Mouse (Mus musculus) erythroblast, adult 5-6 weeks (primary cell): Measurements from ENCODE around the gene Fam129b. TPM values are rescaled to one million over a fixed set of nuclear protein-coding genes. Genes with fewer than 3 reads are reported as not detected.

Experiments
- ATAC-seq: replicated peaks from 2 replicates; pipeline ENCODE4 v1.8.0; 2016; ENCODE audit warnings: moderate number of reproducible peaks, mild to moderate bottlenecking, moderate TSS enrichment, inconsistent platforms; ENCODE audit not compliant: poor library complexity, low FRiP score, severe bottlenecking
- total RNA-seq, 2 experiments: library from RNA; stranded (forward) in 1 of 2; stranded (reverse) in 1 of 2; fragments of 150-400 nt in 1 of 2; fragments of 200-764, 138-1000 nt in 1 of 2; gene quantifications; 2 replicates each; pipeline versions ENCODE4 v1.2.3 to v1.2.4; 2015 to 2017; ENCODE audit warnings: low replicate concordance in 2 of 2

Gene Fam129b
- total RNA-seq, 2 experiments from 2014 or later, result 5.6 to 5.8 TPM

DNA sequence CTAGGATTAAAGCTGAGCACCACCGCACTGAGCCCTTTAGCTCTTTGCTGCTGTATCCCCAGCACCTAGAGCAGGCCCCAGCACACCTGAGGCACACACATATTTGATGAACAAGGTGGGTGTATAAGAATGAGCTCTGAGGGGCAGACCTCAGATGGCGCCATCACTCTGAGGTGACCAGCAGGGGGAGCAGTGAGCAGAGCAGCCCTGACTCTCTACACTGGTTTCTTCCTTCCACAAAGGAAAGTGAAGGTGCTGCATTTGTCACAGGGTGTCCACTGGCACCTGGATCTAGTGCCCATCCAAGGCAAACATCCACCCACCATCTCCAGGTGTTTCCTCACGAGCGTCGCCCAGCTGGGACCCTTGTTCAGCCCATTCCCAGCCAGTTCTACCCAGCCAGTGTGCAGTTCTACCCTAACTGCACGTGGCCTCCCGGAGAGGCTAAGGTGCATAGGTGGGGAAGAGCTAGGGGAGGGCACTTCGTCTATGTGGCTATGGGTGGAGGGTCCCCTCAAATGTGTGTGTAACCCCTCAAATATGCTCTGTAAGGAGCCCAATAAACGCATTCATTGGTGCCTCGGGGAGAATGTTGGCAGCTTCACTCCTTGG lies 16.8 kb upstream of the Fam129b start:
- ATAC-seq, result peak; percentile 78

DNA sequence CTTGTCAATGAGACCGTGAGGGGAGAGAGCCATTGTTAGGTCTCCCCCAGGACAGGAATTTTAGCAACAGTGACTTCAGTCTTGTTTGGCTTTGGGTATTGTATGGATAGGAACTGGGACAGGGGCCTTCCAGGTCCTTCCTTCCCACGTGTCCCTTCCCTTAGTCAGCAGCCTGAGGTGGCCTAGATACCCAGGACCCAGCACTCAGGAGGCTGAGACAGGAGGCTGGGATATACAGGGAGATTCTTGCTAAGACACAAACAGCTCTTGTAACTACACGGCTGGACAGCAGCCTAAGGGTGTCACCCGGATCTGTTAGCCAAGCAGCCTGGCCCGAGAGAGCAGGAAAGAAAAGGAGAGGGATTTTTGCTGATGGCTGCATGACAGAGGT lies 16.3 kb upstream of the Fam129b start:
- no peak for ATAC-seq

DNA sequence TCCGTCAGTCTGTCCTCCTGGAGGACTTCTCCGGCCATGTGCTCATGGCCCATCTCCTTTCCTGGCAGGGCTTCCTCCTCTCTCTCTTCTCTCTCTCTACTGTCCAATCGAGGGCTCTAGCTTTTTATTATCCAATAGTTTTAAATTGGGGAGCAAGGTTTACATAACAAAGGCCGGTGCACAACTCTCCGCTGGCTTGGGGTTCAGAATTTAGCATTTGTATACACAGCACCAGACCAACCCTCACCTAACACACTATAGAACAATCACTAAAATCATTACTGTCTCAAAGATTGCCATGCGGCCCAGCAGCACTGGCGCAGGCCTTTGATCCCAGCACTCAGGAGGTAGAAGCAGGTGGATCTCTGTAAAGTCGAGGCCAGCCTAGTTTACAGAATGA lies 15.1 kb upstream of the Fam129b start:
- ATAC-seq, result no peak

DNA sequence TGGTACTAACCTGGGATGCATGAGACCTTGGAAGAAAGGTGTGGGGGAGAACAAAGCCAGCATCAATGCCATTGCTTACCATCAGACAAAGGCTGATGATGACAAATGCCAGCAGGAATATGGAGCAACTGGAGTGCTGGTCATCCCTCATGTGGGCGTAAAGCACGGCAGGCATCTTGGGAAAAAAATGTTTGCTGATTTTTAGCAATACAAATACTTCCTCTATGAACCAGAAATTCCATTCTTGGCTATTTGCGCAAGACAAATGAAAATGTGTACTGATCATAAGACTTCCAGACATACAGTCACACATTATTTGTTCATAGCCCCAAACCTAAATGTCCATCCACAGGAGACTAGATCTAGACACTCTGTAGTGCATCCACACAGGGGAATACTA lies 12.6 kb upstream of the Fam129b start:
- no peak for ATAC-seq

DNA sequence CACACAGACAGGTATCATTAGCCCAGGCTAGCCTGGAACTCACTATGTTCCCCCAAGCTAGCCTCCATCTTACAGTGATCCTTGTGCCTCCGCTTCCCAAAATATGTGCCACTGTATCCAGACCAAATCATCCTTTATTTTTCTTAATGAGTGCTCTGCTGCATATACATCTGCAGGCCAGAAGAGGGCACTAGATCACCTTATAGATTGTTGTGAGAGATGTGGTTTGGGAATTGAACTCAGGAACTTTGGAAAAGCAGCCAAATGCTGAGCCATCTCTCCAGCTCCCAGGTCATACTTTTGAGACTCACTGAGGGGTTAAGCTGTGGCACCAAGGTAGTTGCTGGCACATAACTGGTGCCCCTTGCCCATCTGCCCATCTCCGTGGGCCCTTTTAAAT lies 11.2 kb upstream of the Fam129b start:
- no peak for ATAC-seq

DNA sequence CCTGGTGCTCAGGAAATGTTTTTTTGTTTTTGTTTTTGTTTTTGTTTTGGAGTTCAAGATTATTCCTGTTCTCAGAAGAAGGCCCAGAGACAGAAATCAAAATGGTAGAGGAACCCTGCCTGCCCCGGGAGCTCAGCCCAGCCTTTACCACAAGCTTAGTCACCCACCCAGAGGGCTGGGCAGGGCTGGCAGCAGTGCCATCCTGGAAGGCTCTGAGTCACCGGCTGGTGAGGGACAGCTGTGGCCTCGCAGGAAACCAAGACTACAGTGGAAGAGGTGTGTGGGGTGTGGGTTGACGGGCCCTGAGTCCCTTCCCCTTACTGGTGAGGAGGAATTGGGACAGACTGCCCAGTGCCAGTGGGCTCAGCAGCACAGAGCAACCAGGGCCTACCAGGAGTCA lies 8.6 kb upstream of the Fam129b start:
- ATAC-seq, result no peak

DNA sequence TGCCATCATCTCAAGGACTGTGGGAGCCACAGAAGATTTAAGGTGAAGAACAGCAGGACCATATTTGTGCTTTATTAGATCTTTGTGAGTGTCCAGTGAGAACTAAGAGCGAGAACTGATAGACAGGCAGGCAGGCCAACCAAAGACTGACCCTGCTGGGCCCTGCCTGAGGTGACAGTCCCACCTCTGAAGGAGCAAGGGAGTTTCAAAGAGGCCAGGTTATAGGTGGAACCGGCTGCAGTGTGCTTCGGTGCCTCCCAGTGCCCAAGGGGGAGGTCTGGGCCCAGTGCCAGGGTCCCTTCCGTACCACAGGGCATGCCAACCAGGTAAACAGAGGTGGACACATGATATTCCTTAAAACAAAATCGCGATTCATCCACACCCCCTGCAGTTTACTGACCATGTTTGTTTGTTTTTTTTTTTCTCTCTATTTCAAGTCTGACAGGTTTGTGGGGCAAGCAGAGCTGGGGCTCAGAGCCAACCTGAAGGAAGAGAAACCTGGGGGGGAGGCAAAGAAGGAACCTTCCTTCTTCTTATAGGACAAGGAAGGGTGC lies 6.1 kb upstream of the Fam129b start:
- ATAC-seq, result no peak

DNA sequence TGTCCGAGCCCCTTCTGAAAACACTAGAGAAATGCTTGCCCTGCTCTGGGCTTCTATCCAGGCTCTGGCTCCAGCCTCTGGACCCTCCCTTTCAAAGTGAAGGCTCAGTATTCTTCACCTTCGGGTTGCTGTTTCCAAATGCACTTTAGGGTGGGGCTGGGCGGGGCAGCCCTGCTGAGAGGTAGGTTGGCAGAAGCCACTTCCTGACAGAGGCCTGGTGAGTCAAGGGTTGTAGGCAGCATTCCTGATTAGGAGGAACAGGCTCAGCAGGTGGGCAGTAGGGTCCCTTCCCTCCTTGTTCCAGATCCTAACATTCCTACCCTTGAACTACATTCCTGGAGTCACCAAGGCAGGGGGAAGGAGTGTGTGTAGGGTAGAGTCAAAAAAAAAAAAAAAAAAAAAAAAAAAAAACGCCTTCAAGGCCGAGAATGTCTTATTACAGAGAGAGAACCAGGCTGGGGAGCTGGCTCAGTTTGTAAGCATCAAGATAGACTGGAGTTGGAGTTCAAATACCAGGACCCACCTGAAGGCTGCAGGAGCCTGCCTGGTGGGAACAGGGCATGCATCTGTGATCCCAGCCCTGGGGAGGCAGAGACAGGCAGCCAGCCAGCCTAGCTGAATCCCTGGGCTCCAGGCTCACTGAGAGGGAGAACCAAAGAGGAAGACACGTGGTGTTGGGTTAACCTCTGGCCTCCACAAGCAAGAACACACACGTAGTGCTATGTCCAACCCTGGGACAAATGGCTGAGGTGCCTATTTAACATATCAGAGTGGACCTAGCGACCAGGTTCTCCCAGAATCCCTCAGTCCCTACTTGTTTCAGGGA lies 5.4 kb upstream of the Fam129b start:
- ATAC-seq, result no peak

DNA sequence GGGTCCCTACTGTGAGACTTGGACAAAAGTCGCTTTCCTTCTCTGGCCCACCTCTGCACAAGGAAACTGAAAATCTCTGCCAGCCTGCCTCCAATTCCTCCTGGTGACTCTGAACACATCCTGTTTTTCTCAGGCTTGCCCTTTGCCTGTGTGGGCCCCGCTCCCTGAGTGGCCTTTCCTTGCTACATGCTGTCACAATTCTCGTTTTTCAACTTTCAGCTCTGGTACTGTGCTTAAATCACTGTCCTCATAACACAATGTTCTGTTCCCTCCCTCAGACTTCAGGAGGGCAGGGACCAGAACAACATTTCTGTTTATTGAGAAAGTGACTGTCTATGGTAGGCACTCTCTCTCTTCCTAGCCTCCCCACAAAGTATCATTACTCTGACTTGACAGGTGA lies 1.8 kb upstream of the Fam129b start:
- ATAC-seq, result no peak

DNA sequence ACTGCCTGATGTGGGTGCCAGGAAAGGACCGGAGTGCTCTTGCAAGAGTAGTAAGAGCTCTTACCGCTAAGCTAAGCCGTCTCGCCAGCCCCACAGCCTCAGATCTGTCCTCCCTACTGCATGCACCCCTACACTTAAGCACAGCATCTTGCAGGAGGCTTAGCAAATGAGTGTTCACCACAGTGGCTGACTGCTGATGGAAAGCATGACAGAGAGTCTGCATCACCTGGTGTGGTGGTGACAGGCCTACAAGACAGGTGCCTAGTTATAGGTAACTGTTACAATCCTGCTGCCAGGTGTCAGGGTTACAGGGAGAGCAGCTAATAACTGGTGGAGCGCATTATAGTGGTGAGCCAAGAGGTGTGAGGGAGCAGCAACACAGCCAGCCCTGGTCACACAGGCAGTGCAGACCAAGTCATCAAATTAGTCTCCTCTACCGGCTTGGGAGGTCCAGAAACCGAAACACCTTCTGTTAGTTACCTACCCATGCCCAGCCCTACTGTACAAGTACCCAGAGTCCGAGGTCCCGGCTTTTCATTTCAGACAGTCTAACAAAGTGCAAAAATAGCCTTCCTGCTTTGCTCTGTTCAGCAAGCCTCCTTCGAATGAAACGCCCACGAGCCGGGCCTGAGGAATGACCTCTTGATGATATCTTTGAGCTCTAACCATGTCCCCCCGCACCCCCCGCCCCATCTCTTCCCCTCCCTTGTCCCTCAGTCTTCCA lies 801 bp upstream of the Fam129b start:
- no peak for ATAC-seq

DNA sequence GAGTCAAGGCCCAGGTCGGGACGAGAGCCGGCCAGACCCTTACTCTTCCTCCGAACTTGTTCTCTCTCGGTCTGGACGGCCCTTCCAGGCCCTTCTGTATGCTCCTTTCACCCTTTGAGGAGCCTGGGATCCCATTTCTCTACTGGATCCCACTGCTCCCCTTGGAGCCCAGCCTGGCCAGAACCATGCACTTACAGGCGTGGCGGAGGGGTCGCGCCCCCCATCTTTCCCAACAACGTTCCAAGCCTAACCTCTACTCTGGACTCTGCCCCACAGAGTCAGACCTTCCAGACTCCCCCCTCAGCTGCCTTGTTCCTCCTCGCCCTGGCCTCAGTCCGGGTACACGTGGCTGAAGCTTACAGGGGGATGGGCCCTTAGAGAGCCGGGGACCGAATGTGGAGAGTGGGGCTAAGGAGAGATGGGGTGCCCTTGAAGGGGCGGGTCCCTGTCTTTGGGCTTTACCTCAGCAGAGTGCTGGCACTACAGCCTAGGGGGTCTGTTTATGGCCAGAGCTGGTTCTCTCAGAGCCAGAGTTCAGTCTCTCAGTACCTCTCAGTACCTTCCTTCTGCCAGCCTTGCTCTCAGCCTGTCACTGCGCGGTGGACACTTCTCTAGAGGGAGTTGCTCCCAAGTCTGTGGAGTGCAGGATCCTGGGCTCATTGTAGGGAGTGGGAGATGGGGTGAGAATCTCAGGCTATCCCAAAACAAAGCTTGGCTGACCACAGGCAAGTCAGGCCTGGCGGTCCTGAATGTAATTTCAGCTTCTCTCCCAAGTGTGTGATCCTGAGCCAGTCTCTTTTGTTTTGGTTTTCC lies 782 bp downstream of the Fam129b start:
- no peak for ATAC-seq

DNA sequence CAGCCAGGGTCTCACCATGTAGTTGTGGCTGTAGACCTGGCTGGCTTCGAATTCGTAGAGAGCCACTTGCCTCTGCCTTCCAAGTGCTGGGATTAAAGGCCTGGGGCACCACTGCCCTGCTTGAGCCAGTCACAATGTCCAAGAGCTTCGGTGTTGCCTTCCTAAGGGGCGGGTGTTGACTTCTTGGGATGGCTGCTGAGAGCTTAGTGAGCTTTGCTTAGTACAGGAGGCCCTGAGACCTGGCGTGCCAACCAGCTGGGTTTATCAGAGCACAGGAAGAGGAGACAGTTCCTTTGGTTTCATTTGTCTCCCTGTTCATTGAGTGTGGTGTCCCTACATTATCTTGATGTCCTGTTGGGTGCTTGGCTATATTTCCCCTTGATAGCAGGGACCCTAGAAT lies 1.4 kb downstream of the Fam129b start:
- ATAC-seq, result no peak

DNA sequence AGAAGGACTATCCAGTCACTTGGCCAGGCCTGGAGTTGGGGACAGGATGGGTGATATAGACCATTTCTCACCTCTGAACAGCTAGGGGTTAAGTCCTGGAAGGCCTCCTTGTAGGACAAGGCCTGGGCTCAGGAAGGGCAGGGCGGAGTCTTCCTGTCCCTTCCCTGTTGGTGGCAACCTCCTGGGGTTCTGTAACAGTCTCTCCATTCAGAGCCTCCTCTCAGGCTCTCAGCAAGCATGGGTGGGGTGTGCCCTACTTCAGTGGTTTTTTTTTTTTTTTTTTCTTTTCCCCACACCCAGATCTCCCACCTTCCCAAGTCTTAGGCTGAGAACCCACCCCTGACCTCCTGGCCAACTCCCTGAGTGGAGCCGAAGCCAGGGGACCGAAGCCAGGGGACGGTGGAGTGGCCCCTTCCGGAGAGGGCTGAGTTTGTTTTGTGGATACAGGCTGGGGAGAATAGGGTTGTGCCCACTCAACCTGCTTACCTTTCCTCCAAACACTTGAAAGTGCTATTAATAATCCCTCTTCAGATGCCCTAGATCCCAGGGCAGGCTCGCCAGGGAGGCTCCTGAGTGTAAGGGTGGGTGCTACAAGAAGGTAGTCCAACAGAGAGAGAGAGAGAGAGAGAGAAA lies 2.0 kb downstream of the Fam129b start:
- ATAC-seq, result no peak

DNA sequence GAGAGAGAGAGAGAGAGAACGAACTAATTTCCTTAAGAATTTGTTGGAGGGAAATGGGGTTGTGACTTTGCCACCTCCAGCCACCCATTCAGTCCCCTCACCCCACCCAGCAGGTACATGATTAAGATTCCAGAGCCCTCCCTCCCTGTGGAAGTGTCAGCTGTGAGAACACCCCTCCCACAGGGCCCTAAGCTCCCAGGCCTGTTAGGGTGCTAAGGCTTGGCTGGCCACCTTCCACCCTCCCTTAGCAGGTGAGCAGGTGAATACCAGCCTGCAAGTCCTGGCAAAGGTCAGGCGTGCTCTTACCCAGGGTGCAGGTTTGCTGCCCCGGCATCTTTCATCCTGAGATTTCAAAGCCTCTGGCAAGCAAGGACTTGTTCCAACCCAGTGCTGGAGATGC lies 2.5 kb downstream of the Fam129b start:
- ATAC-seq, result no peak

DNA sequence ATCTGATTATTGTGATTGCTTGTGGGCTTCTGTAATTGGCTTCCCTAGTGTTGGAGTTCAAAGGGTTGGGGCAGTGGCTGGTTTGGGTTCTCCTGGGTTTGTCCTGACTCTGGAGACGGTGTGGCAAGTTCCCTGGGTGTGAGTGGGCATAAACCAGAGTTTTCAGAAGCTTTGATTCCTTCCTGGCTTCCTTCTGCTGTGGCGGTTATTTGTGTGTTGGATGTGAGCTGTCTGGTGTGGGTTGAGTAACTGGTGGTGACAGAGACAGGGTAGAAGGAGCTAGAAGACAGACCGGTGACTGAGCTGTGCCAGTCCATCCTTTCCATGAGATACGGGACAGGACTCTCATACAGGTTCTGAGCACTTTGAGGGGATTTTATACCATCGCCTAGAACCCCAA lies 3.7 kb downstream of the Fam129b start:
- no peak for ATAC-seq

DNA sequence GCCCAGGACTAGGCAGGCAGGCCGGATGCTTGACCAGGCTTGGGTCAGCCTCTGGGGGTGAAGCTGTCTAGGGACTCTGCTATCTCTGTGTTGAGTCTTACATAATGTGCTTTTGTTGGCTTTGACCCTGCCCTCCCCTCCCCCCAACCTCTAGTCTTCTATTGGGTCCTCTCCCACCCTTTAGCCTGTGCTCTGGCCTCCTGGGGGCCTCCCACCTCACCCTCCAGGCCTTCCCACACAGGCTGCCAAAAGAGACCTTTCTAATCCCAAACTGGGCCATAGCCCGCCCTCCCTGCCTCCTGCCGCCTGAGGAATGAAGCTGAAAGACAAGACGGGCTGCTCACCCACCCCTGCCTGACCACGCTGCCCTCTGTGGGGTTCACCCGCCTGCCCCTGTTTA lies 5.1 kb downstream of the Fam129b start:
- ATAC-seq, result no peak

DNA sequence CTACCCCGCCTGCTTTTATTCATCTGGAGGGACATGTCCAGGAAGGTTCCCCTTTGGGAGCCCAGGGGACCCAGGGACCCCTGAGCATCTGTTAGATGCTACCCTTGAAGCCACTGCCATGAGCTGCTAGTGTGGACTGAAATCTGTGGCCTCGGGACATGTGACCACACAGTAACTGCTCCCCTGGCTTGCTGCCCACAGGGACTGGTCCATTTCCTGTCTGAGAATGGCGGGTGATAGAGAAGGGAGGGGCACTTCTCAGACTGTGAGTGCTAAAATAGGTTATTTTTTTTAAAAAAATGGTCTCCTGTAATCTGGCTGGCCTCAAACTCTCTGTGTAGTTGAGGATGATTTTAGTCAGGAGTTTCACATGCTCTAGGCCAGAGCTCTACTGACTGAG lies 5.8 kb downstream of the Fam129b start:
- no peak for ATAC-seq

DNA sequence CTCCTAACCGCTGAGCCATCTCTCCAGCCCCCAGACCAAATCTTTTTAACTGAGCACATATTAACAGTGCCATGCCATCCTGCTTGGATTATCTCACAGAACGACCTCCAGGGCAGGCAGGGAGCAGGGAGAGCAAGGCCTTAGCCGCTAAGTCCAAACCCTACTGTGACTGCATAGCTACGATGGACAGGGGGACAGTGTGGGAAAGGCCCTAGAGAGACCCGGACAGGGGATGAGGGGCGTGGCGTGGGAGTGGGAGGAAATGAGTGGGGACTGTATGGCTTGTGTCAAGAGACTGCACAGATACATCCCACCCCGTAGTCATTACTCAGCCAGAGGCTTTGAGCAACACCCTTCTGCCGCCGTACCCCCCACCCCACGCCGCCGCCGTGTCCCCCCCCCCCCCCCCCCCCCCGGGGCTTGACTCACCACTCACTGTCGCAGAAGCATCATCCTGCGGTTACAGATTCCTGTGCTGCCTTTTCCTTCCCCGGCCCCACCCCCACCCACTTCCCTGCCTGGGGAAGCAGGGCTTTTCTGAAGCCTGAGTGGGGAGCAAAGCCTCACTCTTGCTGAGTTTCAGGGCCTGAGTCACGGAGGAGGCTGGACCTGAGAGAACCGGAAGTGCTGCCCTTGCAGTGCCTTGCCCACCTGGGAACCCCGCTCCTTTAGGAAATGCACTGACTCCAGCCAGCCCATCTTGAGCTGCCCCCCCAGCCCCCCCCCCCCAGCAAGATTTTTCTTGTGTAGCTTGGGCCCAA lies 6.5 kb downstream of the Fam129b start:
- ATAC-seq, result no peak

DNA sequence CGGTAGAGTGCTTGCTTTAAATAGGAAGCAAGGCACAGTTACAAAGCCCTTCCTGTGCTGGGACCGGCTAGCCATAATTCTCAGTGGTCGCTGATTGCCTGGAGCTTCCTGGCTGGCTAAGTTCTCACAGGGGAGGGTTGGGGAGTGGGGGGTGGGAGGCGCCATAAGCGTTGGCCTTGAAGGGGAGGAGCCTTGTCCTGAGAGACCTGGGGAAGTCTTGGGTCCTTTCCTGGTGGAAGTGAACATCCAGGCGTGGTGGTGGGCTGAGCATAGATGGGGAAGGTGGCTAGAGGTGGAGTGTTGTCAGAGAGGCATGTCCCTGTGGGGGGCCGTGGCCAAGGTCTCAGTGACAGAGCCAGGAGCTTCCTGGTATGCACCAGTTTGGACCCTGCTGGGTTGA lies 8.8 kb downstream of the Fam129b start:
- ATAC-seq, result no peak
